In genomic region chr13:46584860-46585259, GRCm38 (mm10) we compare ENCODE assay signal across 25 mouse cellular contexts.
DNase-seq lines count a peak whose midpoint lies in the region; ATAC-seq and TF ChIP-seq lines count a peak whose summit lies in the region.
"Had no signal": no experiment of that assay in that cellular context is flagged by ENCODE, and none has a peak within 500 bp of the region (broad histone marks: within the 10 kb centered on the region; RNA-seq: fewer than 3 reads in every experiment).

No protein-coding gene starts in this region.

- no peak for TF ChIP-seq CTCF in forebrain, postnatal 0 days (IDR thresholded peaks at IDR 0.05; ENCODE audit: low read depth)
- TF ChIP-seq CTCF in layer of hippocampus, adult 2 months (conservative IDR thresholded peaks at IDR 0.05): peak; percentile 23

- DNase-seq in forebrain, postnatal 0 days: peak; percentile 53
- DNase-seq in layer of hippocampus, adult 2 months (ENCODE audit: low spot score in 2 of 2): peak; percentile 16 to 55
- DNase-seq in layer of hippocampus, adult 9-10 months (ENCODE audit: low spot score): no peak
- peak; percentile 48 to 52 for DNase-seq in layer of hippocampus, postnatal 10 days (ENCODE audit: low spot score in 2 of 2)
- DNase-seq in lung, postnatal 25 days (ENCODE audit: low spot score): no peak
- no peak for DNase-seq in urinary bladder, postnatal 10 days (ENCODE audit: low spot score)
- DNase-seq: adrenal gland, postnatal 25 days; cerebellum, adult 11 months; cerebellum, adult 9-11 months; gastrocnemius, postnatal 25 days; heart, adult 2 months; heart, postnatal 36 days; kidney, adult 9 months; kidney, postnatal 14 days; right cerebral cortex, adult 18-20 months; thymus, postnatal 36 days had no signal

- WGBS in forebrain, postnatal 0 days: 48% methylated on average over 7 of the region's 7 CpGs
- WGBS in forebrain, embryonic 16.5 days: 47% methylated on average over 7 of the region's 7 CpGs
- 44% methylated on average over 7 of the region's 7 CpGs for WGBS in midbrain, embryonic 15.5 days

- no peaks in the 10 kb centered on the region for H3K27me3 ChIP-seq in forebrain, postnatal 0 days (ENCODE audit: insufficient read depth, low read length)
- H3K27me3 ChIP-seq in forebrain, embryonic 16.5 days (replicated peaks; ENCODE audit: control insufficient read depth, insufficient read depth, low read length): no peaks in the 10 kb centered on the region
- no peaks in the 10 kb centered on the region for H3K27me3 ChIP-seq in midbrain, embryonic 15.5 days (replicated peaks)
- H3K27me3 ChIP-seq: embryonic facial prominence, embryonic 15.5 days; hindbrain, embryonic 15.5 days; limb, embryonic 15.5 days; liver, embryonic 15.5 days; stomach, embryonic 15.5 days had no signal

- no peak overlapping the region for H3K4me3 ChIP-seq in forebrain, postnatal 0 days (ENCODE audit: low read depth, low read length)
- H3K4me3 ChIP-seq in forebrain, embryonic 16.5 days (replicated peaks; ENCODE audit: low read length): no peak overlapping the region
- peak overlapping the region; percentile 3; the same call in 1 of the 2 replicates for H3K4me3 ChIP-seq in layer of hippocampus, adult 2 months
- H3K4me3 ChIP-seq in midbrain, embryonic 15.5 days: no peak overlapping the region
- H3K4me3 ChIP-seq: embryonic facial prominence, embryonic 15.5 days; heart, adult 2 months; hindbrain, embryonic 15.5 days; limb, embryonic 15.5 days; liver, embryonic 15.5 days; stomach, embryonic 15.5 days had no signal

- no peaks in the 10 kb centered on the region for H3K36me3 ChIP-seq in forebrain, postnatal 0 days (ENCODE audit: insufficient read depth)
- H3K36me3 ChIP-seq in forebrain, embryonic 16.5 days (ENCODE audit: control insufficient read depth, insufficient read depth): no peaks in the 10 kb centered on the region
- H3K36me3 ChIP-seq in midbrain, embryonic 15.5 days (replicated peaks): no peaks in the 10 kb centered on the region
- H3K36me3 ChIP-seq: embryonic facial prominence, embryonic 15.5 days; hindbrain, embryonic 15.5 days; limb, embryonic 15.5 days; liver, embryonic 15.5 days; stomach, embryonic 15.5 days had no signal

- no peak overlapping the region for H3K4me2 ChIP-seq in forebrain, postnatal 0 days (ENCODE audit: low read depth)
- H3K4me2 ChIP-seq in forebrain, embryonic 16.5 days (ENCODE audit: low read length): no peak overlapping the region
- H3K4me2 ChIP-seq in midbrain, embryonic 15.5 days: no peak overlapping the region
- H3K4me2 ChIP-seq: embryonic facial prominence, embryonic 15.5 days; hindbrain, embryonic 15.5 days; limb, embryonic 15.5 days; liver, embryonic 15.5 days; stomach, embryonic 15.5 days had no signal

- H3K4me1 ChIP-seq in forebrain, postnatal 0 days (ENCODE audit: insufficient read depth): no peaks in the 10 kb centered on the region
- H3K4me1 ChIP-seq in forebrain, embryonic 16.5 days (replicated peaks; ENCODE audit: control insufficient read depth, insufficient read depth, low read length): peaks cover 6% of the 10 kb centered on the region
- no peaks in the 10 kb centered on the region for H3K4me1 ChIP-seq in midbrain, embryonic 15.5 days
- H3K4me1 ChIP-seq: hindbrain, embryonic 15.5 days; limb, embryonic 15.5 days; liver, embryonic 15.5 days; stomach, embryonic 15.5 days had no signal

- no peak overlapping the region for H3K27ac ChIP-seq in forebrain, postnatal 0 days (ENCODE audit: low read depth, low read length)
- no peak overlapping the region for H3K27ac ChIP-seq in forebrain, embryonic 16.5 days (ENCODE audit: low read length)
- H3K27ac ChIP-seq in layer of hippocampus, adult 2 months: peak overlapping the region; percentile 46
- H3K27ac ChIP-seq in midbrain, embryonic 15.5 days: peak overlapping the region; percentile 5; the same call in 1 of the 2 replicates
- H3K27ac ChIP-seq: embryonic facial prominence, embryonic 15.5 days; heart, adult 2 months; hindbrain, embryonic 15.5 days; limb, embryonic 15.5 days; liver, embryonic 15.5 days; macrophage; stomach, embryonic 15.5 days had no signal

- ATAC-seq in forebrain, postnatal 0 days: peak; percentile 66
- no peak for ATAC-seq in forebrain, embryonic 16.5 days
- ATAC-seq in midbrain, embryonic 15.5 days (replicated peaks): no peak
- ATAC-seq: intestine, embryonic 16.5 days had no signal

- no peak overlapping the region for H3K9ac ChIP-seq in forebrain, postnatal 0 days
- H3K9ac ChIP-seq in forebrain, embryonic 16.5 days (replicated peaks; ENCODE audit: low read depth, low read length): no peak overlapping the region
- no peak overlapping the region for H3K9ac ChIP-seq in midbrain, embryonic 15.5 days
- H3K9ac ChIP-seq: embryonic facial prominence, embryonic 15.5 days; hindbrain, embryonic 15.5 days; limb, embryonic 15.5 days; liver, embryonic 15.5 days; stomach, embryonic 15.5 days had no signal

- H3K9me3 ChIP-seq in forebrain, postnatal 0 days (ENCODE audit: low read length): no peaks in the 10 kb centered on the region
- no peaks in the 10 kb centered on the region for H3K9me3 ChIP-seq in forebrain, embryonic 16.5 days (ENCODE audit: control insufficient read depth, low read length)
- no peaks in the 10 kb centered on the region for H3K9me3 ChIP-seq in midbrain, embryonic 15.5 days
- H3K9me3 ChIP-seq: embryonic facial prominence, embryonic 15.5 days; hindbrain, embryonic 15.5 days; limb, embryonic 15.5 days; liver, embryonic 15.5 days; stomach, embryonic 15.5 days had no signal

Comparison
In these comparisons a context has a peak if more than half of its experiments do, and no peak if none do; other contexts are left out.
1. DNase-seq: peak in forebrain, postnatal 0 days (single experiment), layer of hippocampus, adult 2 months (2 of 2) and layer of hippocampus, postnatal 10 days (2 of 2); none in layer of hippocampus, adult 9-10 months (single experiment), lung, postnatal 25 days (single experiment) and urinary bladder, postnatal 10 days (single experiment).
2. H3K27ac ChIP-seq: peak in layer of hippocampus, adult 2 months (single experiment) and midbrain, embryonic 15.5 days (single experiment); none in forebrain, postnatal 0 days (single experiment) and forebrain, embryonic 16.5 days (single experiment).